Comparison of ENCODE assay signal across 8 mouse cellular contexts in the genomic region with DNA sequence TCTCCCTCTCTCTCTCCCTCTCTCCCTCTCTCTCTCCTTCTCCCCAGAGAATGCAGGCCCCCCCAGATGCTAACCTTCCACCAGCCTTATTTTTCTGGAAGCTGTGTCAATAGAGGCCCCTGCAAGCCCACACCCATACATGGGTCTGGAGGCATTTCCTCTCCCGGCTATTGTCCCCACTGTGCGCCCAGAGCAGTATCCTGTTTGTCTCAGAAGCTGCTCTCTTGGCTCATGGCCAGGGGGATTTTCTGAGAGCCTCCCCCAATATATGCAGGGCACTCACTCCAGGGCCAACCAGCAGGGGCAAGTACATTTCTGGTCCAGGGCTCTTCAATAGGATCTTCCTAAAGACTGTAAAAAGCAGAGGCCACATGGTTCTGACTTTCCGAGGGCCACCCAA. TPM values are rescaled to one million over a fixed set of nuclear protein-coding genes. Genes with fewer than 3 reads are reported as not detected.
DNase-seq lines count a peak whose midpoint lies in the region; ATAC-seq lines count a peak whose summit lies in the region.

No protein-coding gene starts in this region.

- H3K4me1 ChIP-seq in lung, embryonic 15.5 days: peaks cover 25% of the 10 kb centered on the region

- intact Hi-C loops in gastrocnemius, postnatal 14 days (cut with DNase I; ENCODE audit: low total_unique reads): no loop called here

- peak overlapping the region; percentile 52; the same call in 1 of the 2 replicates for H3K4me2 ChIP-seq in lung, embryonic 15.5 days

- peak; percentile 29 for DNase-seq in layer of hippocampus, adult 11-12 months (ENCODE audit: low spot score)
- no peak for DNase-seq in layer of hippocampus, postnatal 10 days (ENCODE audit: low spot score in 2 of 2)
- peak; percentile 53 for DNase-seq in gastrocnemius, postnatal 14 days
- DNase-seq in kidney, adult 18-20 months: peak; percentile 59
- DNase-seq in cerebellum, adult 8-10 months: no peak
- DNase-seq in thymus, adult 18-20 months: no peak
- no peak for DNase-seq in retina, embryonic 14.5 days (ENCODE audit: low spot score)

- no peaks in the 10 kb centered on the region for H3K27me3 ChIP-seq in lung, embryonic 15.5 days

- H3K27ac ChIP-seq in lung, embryonic 15.5 days: peak overlapping the region; percentile 94

- no peaks in the 10 kb centered on the region for H3K9me3 ChIP-seq in lung, embryonic 15.5 days

- no peak overlapping the region for H3K9ac ChIP-seq in lung, embryonic 15.5 days

- WGBS in lung, embryonic 15.5 days: 49% methylated on average over 3 of the region's 3 CpGs

- H3K36me3 ChIP-seq in lung, embryonic 15.5 days: no peaks in the 10 kb centered on the region

- no peak overlapping the region for H3K4me3 ChIP-seq in lung, embryonic 15.5 days

- peak; percentile 62 for ATAC-seq in lung, embryonic 15.5 days (ENCODE audit: borderline replicate concordance, extremely low read depth, low FRiP score, low TSS enrichment)

RNA-seq across cellular contexts. Expression of a gene that starts 9.9 kb away (rescaled TPM):
- total RNA-seq in layer of hippocampus, postnatal 10 days (2021): 1 to 10 TPM; 2.5 TPM
- total RNA-seq in gastrocnemius, postnatal 14 days (2021): 1 to 10 TPM; 3.9 to 4.4 TPM
- polyA plus RNA-seq in lung, embryonic 15.5 days (2015; fragmentation: Nextera tagmentation; extraction: Ambion mirVana): 11.0 and 11.6 TPM in 2 replicates

RNA-seq across cellular contexts. Expression of a gene that starts 27.8 kb away (rescaled TPM):
- total RNA-seq in layer of hippocampus, postnatal 10 days (2021): 10 to 100 TPM; 66.2 to 73.0 TPM
- total RNA-seq in gastrocnemius, postnatal 14 days (2021): 10 to 100 TPM; 36.0 to 41.7 TPM
- 0.27 and 0.62 TPM in 2 replicates for polyA plus RNA-seq in lung, embryonic 15.5 days (2015; fragmentation: Nextera tagmentation; extraction: Ambion mirVana)

RNA-seq across cellular contexts. Expression of a gene that starts 50.3 kb away (rescaled TPM):
- total RNA-seq in layer of hippocampus, postnatal 10 days (2021): 10 to 100 TPM; 15.4 to 18.2 TPM
- 10 to 100 TPM; 49.9 to 54.6 TPM for total RNA-seq in gastrocnemius, postnatal 14 days (2021)
- polyA plus RNA-seq in lung, embryonic 15.5 days (2015; fragmentation: Nextera tagmentation; extraction: Ambion mirVana): 26.0 and 29.2 TPM in 2 replicates

Comparison
In these comparisons a context has a peak if more than half of its experiments do, and no peak if none do; other contexts are left out.
1. DNase-seq: peak in layer of hippocampus, adult 11-12 months (single experiment), gastrocnemius, postnatal 14 days (single experiment) and kidney, adult 18-20 months (single experiment); none in layer of hippocampus, postnatal 10 days (0 of 2), cerebellum, adult 8-10 months (single experiment), thymus, adult 18-20 months (0 of 2) and retina, embryonic 14.5 days (single experiment).